ENCODE assay signal across 7 mouse cellular contexts in genomic region chr12:17881371-17882116, GRCm38 (mm10).
DNase-seq lines count a peak whose midpoint lies in the region; ATAC-seq and TF ChIP-seq lines count a peak whose summit lies in the region.

No protein-coding gene starts in this region.

- no peaks in the 10 kb centered on the region for H3K27me3 ChIP-seq in embryonic facial prominence, embryonic 15.5 days
- no peaks in the 10 kb centered on the region for H3K27me3 ChIP-seq in heart, embryonic 10.5 days (ENCODE audit: insufficient read depth, poor library complexity, severe bottlenecking)
- no peaks in the 10 kb centered on the region for H3K27me3 ChIP-seq in kidney, embryonic 14.5 days (ENCODE audit: control insufficient read depth, insufficient read depth, low read length)
- H3K27me3 ChIP-seq in limb, embryonic 14.5 days (ENCODE audit: control insufficient read depth, insufficient read depth, low read length), result no peaks in the 10 kb centered on the region
- no peaks in the 10 kb centered on the region for H3K27me3 ChIP-seq in midbrain, embryonic 16.5 days (ENCODE audit: control insufficient read depth, insufficient read depth, low read depth, low read length)
- no peaks in the 10 kb centered on the region for H3K27me3 ChIP-seq in spleen, adult 2 months (ENCODE audit: control insufficient read depth, insufficient read depth, low read length)

- no peaks in the 10 kb centered on the region for H3K36me3 ChIP-seq in embryonic facial prominence, embryonic 15.5 days
- 0 out of 2 replicates have a peak, but pooled peaks cover 5% of the 10 kb centered on the region for H3K36me3 ChIP-seq in heart, embryonic 10.5 days
- no peaks in the 10 kb centered on the region for H3K36me3 ChIP-seq in kidney, embryonic 14.5 days (ENCODE audit: control insufficient read depth, insufficient read depth, low read length)
- H3K36me3 ChIP-seq in limb, embryonic 14.5 days (ENCODE audit: control insufficient read depth, insufficient read depth, low read length), result no peaks in the 10 kb centered on the region
- H3K36me3 ChIP-seq in midbrain, embryonic 16.5 days (ENCODE audit: control insufficient read depth, insufficient read depth, low read length), result no peaks in the 10 kb centered on the region; the same call in 1 of the 2 replicates
- H3K36me3 ChIP-seq in spleen, adult 2 months (ENCODE audit: control insufficient read depth, insufficient read depth, low read length), result no peaks in the 10 kb centered on the region

- WGBS in embryonic facial prominence, embryonic 15.5 days, result under 1% methylated on average over 52 of the region's 59 CpGs
- 1% methylated on average over 59 of the region's 59 CpGs for WGBS in heart, embryonic 10.5 days
- WGBS in kidney, embryonic 14.5 days, result under 1% methylated on average over 59 of the region's 59 CpGs
- WGBS in limb, embryonic 14.5 days, result 1% methylated on average over 37 of the region's 59 CpGs
- under 1% methylated on average over 51 of the region's 59 CpGs for WGBS in midbrain, embryonic 16.5 days
- 3% methylated on average over 59 of the region's 59 CpGs for WGBS in spleen, adult 2 months

- peak overlapping the region; percentile 58 for H3K4me2 ChIP-seq in embryonic facial prominence, embryonic 15.5 days (replicated peaks)
- H3K4me2 ChIP-seq in kidney, embryonic 14.5 days (replicated peaks; ENCODE audit: low read depth, low read length), result peak overlapping the region; percentile 42
- peak overlapping the region; percentile 49 for H3K4me2 ChIP-seq in limb, embryonic 14.5 days (replicated peaks; ENCODE audit: low read depth, low read length, severe bottlenecking)
- peak overlapping the region; percentile 55 for H3K4me2 ChIP-seq in midbrain, embryonic 16.5 days (ENCODE audit: low read length)

- H3K9ac ChIP-seq in embryonic facial prominence, embryonic 15.5 days, result peak overlapping the region; percentile 79
- peak overlapping the region; percentile 92 for H3K9ac ChIP-seq in kidney, embryonic 14.5 days (ENCODE audit: low read depth, low read length)
- H3K9ac ChIP-seq in limb, embryonic 14.5 days (ENCODE audit: low read depth, low read length, severe bottlenecking), result peak overlapping the region; percentile 91
- H3K9ac ChIP-seq in midbrain, embryonic 16.5 days (ENCODE audit: low read depth, low read length), result peak overlapping the region; percentile 89

- peak overlapping the region; percentile 44 for H3K27ac ChIP-seq in bone marrow macrophage, adult 2 months (ENCODE audit: insufficient read depth, low read depth, low read length)
- peak overlapping the region; percentile 89 for H3K27ac ChIP-seq in embryonic facial prominence, embryonic 15.5 days (replicated peaks)
- peak overlapping the region; percentile 90 for H3K27ac ChIP-seq in heart, embryonic 10.5 days
- H3K27ac ChIP-seq in kidney, embryonic 14.5 days (ENCODE audit: low read depth, low read length), result peak overlapping the region; percentile 90
- peak overlapping the region; percentile 83 for H3K27ac ChIP-seq in limb, embryonic 14.5 days (replicated peaks; ENCODE audit: low read depth, low read length)
- peak overlapping the region; percentile 92 for H3K27ac ChIP-seq in midbrain, embryonic 16.5 days (ENCODE audit: low read length)
- H3K27ac ChIP-seq in spleen, adult 2 months (ENCODE audit: insufficient read depth, low read length), result peak overlapping the region; percentile 48; the same call in 1 of the 2 replicates

- ATAC-seq in embryonic facial prominence, embryonic 15.5 days (ENCODE audit: insufficient number of reproducible peaks, low FRiP score, low TSS enrichment, low read depth), result peak; percentile 100
- ATAC-seq in kidney, embryonic 14.5 days (ENCODE audit: low FRiP score, low TSS enrichment), result peak; percentile 100
- ATAC-seq in limb, embryonic 14.5 days (ENCODE audit: low FRiP score, low read depth), result peak; percentile 100
- ATAC-seq in midbrain, embryonic 16.5 days, result peak; percentile 99

- H3K9me3 ChIP-seq in embryonic facial prominence, embryonic 15.5 days (replicated peaks), result peaks cover 6% of the 10 kb centered on the region; the same call in 1 of the 2 replicates
- no peaks in the 10 kb centered on the region; the same call in 1 of the 2 replicates for H3K9me3 ChIP-seq in heart, embryonic 10.5 days
- no peaks in the 10 kb centered on the region for H3K9me3 ChIP-seq in kidney, embryonic 14.5 days (ENCODE audit: control insufficient read depth, low read length)
- H3K9me3 ChIP-seq in limb, embryonic 14.5 days (ENCODE audit: control insufficient read depth, low read length), result no peaks in the 10 kb centered on the region
- H3K9me3 ChIP-seq in midbrain, embryonic 16.5 days (replicated peaks; ENCODE audit: control insufficient read depth, low read length, poor library complexity, severe bottlenecking), result no peaks in the 10 kb centered on the region

- TF ChIP-seq POLR2A in bone marrow macrophage, adult 2 months (IDR thresholded peaks at IDR 0.05; ENCODE audit: borderline replicate concordance, low read depth, low read length), result no peak
- TF ChIP-seq POLR2A in limb, embryonic 14.5 days (IDR thresholded peaks at IDR 0.05; ENCODE audit: borderline replicate concordance, extremely low read depth, insufficient read depth, insufficient read length), result no peak
- no peak for TF ChIP-seq POLR2A in spleen, adult 2 months (IDR thresholded peaks at IDR 0.05; ENCODE audit: low read depth, low read length)

- DNase-seq in heart, embryonic 10.5 days (ENCODE audit: low spot score), result peak; percentile 96
- DNase-seq in limb, embryonic 14.5 days (ENCODE audit: low spot score), result peak; percentile 90
- peak; percentile 34 to 76 for DNase-seq in spleen, adult 2 months (ENCODE audit: low read depth in 1 of 2, low spot score in 2 of 2)

- peak overlapping the region; percentile 90 for H3K4me3 ChIP-seq in bone marrow macrophage, adult 2 months (ENCODE audit: insufficient read depth, low read length)
- H3K4me3 ChIP-seq in embryonic facial prominence, embryonic 15.5 days (replicated peaks), result peak overlapping the region; percentile 92
- H3K4me3 ChIP-seq in heart, embryonic 10.5 days, result peak overlapping the region; percentile 80
- peak overlapping the region; percentile 82 for H3K4me3 ChIP-seq in kidney, embryonic 14.5 days (ENCODE audit: low read length)
- H3K4me3 ChIP-seq in limb, embryonic 14.5 days (replicated peaks; ENCODE audit: low read length), result peak overlapping the region; percentile 85
- H3K4me3 ChIP-seq in midbrain, embryonic 16.5 days (ENCODE audit: low read depth, low read length), result peak overlapping the region; percentile 83
- peak overlapping the region; percentile 74 for H3K4me3 ChIP-seq in spleen, adult 2 months (ENCODE audit: extremely low read depth, insufficient read depth, insufficient read length)

- no peaks in the 10 kb centered on the region for H3K4me1 ChIP-seq in bone marrow macrophage, adult 2 months (ENCODE audit: control insufficient read depth, insufficient read depth, low read length)
- no peaks in the 10 kb centered on the region for H3K4me1 ChIP-seq in embryonic facial prominence, embryonic 15.5 days
- H3K4me1 ChIP-seq in heart, embryonic 10.5 days, result no peaks in the 10 kb centered on the region
- no peaks in the 10 kb centered on the region for H3K4me1 ChIP-seq in kidney, embryonic 14.5 days (ENCODE audit: control insufficient read depth, insufficient read depth, low read length)
- no peaks in the 10 kb centered on the region for H3K4me1 ChIP-seq in limb, embryonic 14.5 days (ENCODE audit: control insufficient read depth, insufficient read depth, low read length)
- no peaks in the 10 kb centered on the region for H3K4me1 ChIP-seq in midbrain, embryonic 16.5 days (ENCODE audit: control insufficient read depth, insufficient read depth, low read length)
- H3K4me1 ChIP-seq in spleen, adult 2 months (ENCODE audit: control insufficient read depth, insufficient read depth, insufficient read length), result peaks cover 4% of the 10 kb centered on the region; the same call in 1 of the 2 replicates

- peak; percentile 84 for TF ChIP-seq CTCF in bone marrow macrophage, adult 2 months (IDR thresholded peaks at IDR 0.05; ENCODE audit: low read depth, low read length)
- TF ChIP-seq CTCF in spleen, adult 2 months (IDR thresholded peaks at IDR 0.05; ENCODE audit: extremely low read depth, insufficient read depth, insufficient read length, insufficient replicate concordance), result no peak

Comparison
In these comparisons a context has a peak if more than half of its experiments do, and no peak if none do; other contexts are left out.
1. Peak in every context shown above with its lines: DNase-seq, ATAC-seq, H3K4me3 ChIP-seq and H3K27ac ChIP-seq.